Mouse (Mus musculus): ENCODE results near the gene Tex37.

DNA sequence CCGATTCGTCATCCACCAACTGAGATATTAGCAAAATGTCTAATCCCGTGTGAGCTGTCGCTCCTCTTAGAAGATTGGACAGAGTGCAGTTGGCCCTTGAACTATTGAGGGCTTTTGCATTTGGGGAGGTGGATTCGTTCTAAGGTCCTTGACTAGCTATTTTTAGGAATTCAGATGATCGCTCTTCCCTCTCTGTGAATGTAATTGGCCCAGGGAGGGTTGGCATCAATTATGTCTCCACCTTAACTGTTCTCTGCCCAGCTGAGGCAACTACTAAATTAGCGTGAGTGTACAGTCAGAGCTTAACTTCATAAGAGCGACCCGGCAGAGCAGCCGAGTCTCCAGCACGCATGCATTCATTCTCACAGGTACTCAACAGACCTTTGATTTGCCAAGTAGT is 30.7 kb downstream of the Tex37 start:
- TF ChIP-seq MAX (IDR thresholded peaks at IDR 0.05; ENCODE audit: low read depth) (no peak), REST (IDR thresholded peaks at IDR 0.05; ENCODE audit: insufficient read depth, insufficient read length) (no peak), POLR2A (IDR thresholded peaks at IDR 0.05; ENCODE audit: insufficient read length, low read depth) (no peak), POLR2AphosphoS2 (IDR thresholded peaks at IDR 0.05; ENCODE audit: insufficient read length, low read depth) (no peak), CEBPB (IDR thresholded peaks at IDR 0.05; ENCODE audit: insufficient read depth, poor library complexity, severe bottlenecking) (no peak), USF1 (IDR thresholded peaks at IDR 0.05; ENCODE audit: low read depth) (no peak), E2F4 (IDR thresholded peaks at IDR 0.05; ENCODE audit: insufficient read depth) (no peak), MYOG (IDR thresholded peaks at IDR 0.05; ENCODE audit: control insufficient read depth in 1 of 3, insufficient read depth in 1 of 3, insufficient read length in 2 of 3, low read depth in 2 of 3) (no peak), TCF12 (IDR thresholded peaks at IDR 0.05; ENCODE audit: insufficient read depth, poor library complexity, severe bottlenecking) (no peak)
